Mouse (Mus musculus) gastrocnemius, postnatal 4 days (tissue): ENCODE measurements around the gene Dnajb11. TPM values are rescaled to one million over a fixed set of nuclear protein-coding genes. Genes with fewer than 3 reads are reported as not detected.

Experiments
- DNase-seq, 2 experiments: peaks; one replicate each; pipeline ENCODE4 v3.0.0; 2021 to 2022; ENCODE audit warnings: low spot score in 2 of 2, mixed read lengths in 2 of 2
- total RNA-seq, 2 experiments: library from RNA; stranded (reverse); gene quantifications; 2 replicates each; pipeline ENCODE4 v1.2.3; 2021

Dnajb11 gene
- total RNA-seq, 2 experiments from 2014 or later = 46.7 to 48.1 TPM

DNA sequence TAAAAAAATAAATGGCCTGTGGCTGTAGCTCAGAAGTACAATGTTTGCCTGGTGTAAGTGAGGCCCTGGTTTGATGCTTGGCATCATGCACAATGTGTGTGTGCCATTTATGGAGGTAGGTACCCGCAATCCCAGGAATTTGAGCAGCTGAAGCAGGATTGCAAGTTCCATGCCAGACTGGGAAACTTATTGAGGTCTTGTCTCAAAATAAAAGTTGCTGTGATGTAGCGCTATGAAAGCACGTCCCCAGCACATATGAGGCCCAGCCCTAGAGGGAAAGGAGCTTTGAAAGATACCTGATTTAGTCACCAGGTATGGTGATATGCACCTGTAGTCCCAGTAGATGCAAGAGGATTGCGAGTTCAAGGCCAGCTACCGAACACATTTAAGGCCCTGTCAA is 64.1 kb downstream of the Dnajb11 start:
- DNase-seq = no peak

DNA sequence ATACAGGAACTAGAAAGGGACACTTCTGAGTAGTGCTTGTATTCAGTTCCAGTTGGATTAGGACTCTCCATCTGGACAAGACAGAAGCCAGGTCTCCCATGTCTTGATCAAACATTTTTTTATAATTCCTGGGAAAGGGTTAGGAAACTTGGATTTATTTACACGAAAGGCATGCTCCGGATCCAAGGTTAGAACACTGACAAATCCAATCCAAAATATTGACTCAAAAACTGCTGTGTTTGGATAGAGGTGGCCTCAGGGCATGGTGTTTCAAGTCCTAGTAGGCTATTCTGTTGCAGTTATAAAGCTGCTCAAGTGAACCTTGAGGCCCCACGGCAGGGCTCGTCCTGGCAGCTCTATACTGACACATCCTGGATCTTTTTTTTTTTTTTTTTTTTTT is 64.8 kb downstream of the Dnajb11 start:
- no peak for DNase-seq

Other genes with a start within 250 kb of the Dnajb11 start
- gene Dgkg, start 200.6 kb upstream of the Dnajb11 start, total RNA-seq = 1 to 10 TPM in 1 of 2 experiments, under 1 TPM in 1; 0.91 to 1.4 TPM
- gene Crygs, start 46.3 kb upstream of the Dnajb11 start, total RNA-seq = not detected
- 10 to 100 TPM; 10.7 to 11.4 TPM for gene Tbccd1, start 176 bp upstream of the Dnajb11 start, total RNA-seq
- 10 to 100 TPM in 1 of 2 experiments, 1 to 10 TPM in 1; 5.0 to 62.3 TPM for gene Ahsg, start 33.4 kb downstream of the Dnajb11 start, total RNA-seq
- 1 to 10 TPM in 1 of 2 experiments, under 1 TPM in 1; 0.20 to 2.5 TPM for gene Fetub, start 60.5 kb downstream of the Dnajb11 start, total RNA-seq
- gene Hrg, start 93.2 kb downstream of the Dnajb11 start, total RNA-seq = 1 to 10 TPM in 1 of 2 experiments, under 1 TPM in 1; 0.25 to 1.7 TPM
- gene Kng2, start 171.6 kb downstream of the Dnajb11 start, total RNA-seq = 1 to 10 TPM in 1 of 2 experiments, under 1 TPM in 1; 0.49 to 1.2 TPM
- gene Kng1, start 200.0 kb downstream of the Dnajb11 start, total RNA-seq = 1 to 10 TPM in 1 of 2 experiments, under 1 TPM in 1; 0.52 to 8.6 TPM
- gene Eif4a2, start 249.6 kb downstream of the Dnajb11 start, total RNA-seq = 100 to 1,000 TPM; 274 to 300 TPM